Mouse (Mus musculus) layer of hippocampus, postnatal 36 days (tissue): ENCODE data around the gene Oog4. TPM values are rescaled to one million over a fixed set of nuclear protein-coding genes. Genes with fewer than 3 reads are reported as not detected.
A peak's percentile ranks its signal among the peaks of the same experiment; 100 is the strongest.
"Not testable (repeated sequence)": the region's sequence is repeated elsewhere in the genome, so short reads cannot be mapped to it uniquely, and the experiment has no call there.

Source experiments
- DNase-seq, 2 experiments: peaks; one replicate each; pipeline ENCODE4 v3.0.0; 2022
- total RNA-seq, 2 experiments: library from RNA; stranded (reverse); gene quantifications; 2 replicates each; pipeline ENCODE4 v1.2.3; 2021

The Oog4 gene
- total RNA-seq = not detected

- DNase-seq = no peak
Observed at GRCm38 (mm10) chr4:143450224-143450623, at the start of gene Oog4. Gene Oog4 (minus strand): TSS chr4:143450324.

GRCm38 (mm10) chr4:143426770-143427169 lies 23.4 kb downstream of the Oog4 start:
- not testable (repeated sequence) for DNase-seq

GRCm38 (mm10) chr4:143414121-143414520 lies 36.0 kb downstream of the Oog4 start:
- DNase-seq = no peak

GRCm38 (mm10) chr4:143413621-143414020 lies 36.5 kb downstream of the Oog4 start:
- no peak for DNase-seq

GRCm38 (mm10) chr4:143412219-143413092 lies 37.7 kb downstream of the Oog4 start, which contains the start of gene Pramef8:
Gene Pramef8 (plus strand): TSS chr4:143412426.
- peak; percentile 89 to 90 for DNase-seq

- no peak for DNase-seq
Observed at GRCm38 (mm10) chr4:143411566-143412218, 38.4 kb downstream of the Oog4 start.

GRCm38 (mm10) chr4:143394181-143394580 lies 55.9 kb downstream of the Oog4 start, which contains the start of gene Pramel1:
Gene Pramel1 (plus strand): TSS chr4:143394428.
- no peak for DNase-seq

GRCm38 (mm10) chr4:143388955-143389702 lies 61.0 kb downstream of the Oog4 start:
- DNase-seq = peak in 1 of 2 experiments; percentile 18

Other genes with a start within 250 kb of the Oog4 start
- gene Prdm2, start 237.3 kb downstream of the Oog4 start, total RNA-seq = 10 to 100 TPM; 46.8 to 52.9 TPM
- gene Pdpn, start 150.8 kb downstream of the Oog4 start, total RNA-seq = 10 to 100 TPM; 17.7 to 18.9 TPM
- gene Lrrc38, start 100.6 kb downstream of the Oog4 start, total RNA-seq = 1 to 10 TPM; 1.2 TPM
- not detected for gene Pramel1, start 55.9 kb downstream of the Oog4 start, total RNA-seq
- gene Pramef8, start 37.9 kb downstream of the Oog4 start, total RNA-seq = 10 to 100 TPM; 13.5 to 15.6 TPM
- not detected for gene Gm13043, start 61.0 kb upstream of the Oog4 start, total RNA-seq
- gene Gm13040, start 85.6 kb upstream of the Oog4 start, total RNA-seq = not detected
- gene BC080695, start 101.4 kb upstream of the Oog4 start, total RNA-seq = not detected
- not detected for gene Gm13057, start 101.4 kb upstream of the Oog4 start, total RNA-seq
- gene Gm13083, start 164.7 kb upstream of the Oog4 start, total RNA-seq = not detected
- not detected for gene Gm13088, start 206.9 kb upstream of the Oog4 start, total RNA-seq